Mouse (Mus musculus) frontal cortex, postnatal 14 days (tissue): ENCODE results near the gene Mllt11.

ENCODE experiments used
- DNase-seq, 2 experiments: peaks; one replicate each; pipeline ENCODE4 v3.0.0; 2022; ENCODE audit warnings: low spot score in 2 of 2

The Mllt11 gene

DNA sequence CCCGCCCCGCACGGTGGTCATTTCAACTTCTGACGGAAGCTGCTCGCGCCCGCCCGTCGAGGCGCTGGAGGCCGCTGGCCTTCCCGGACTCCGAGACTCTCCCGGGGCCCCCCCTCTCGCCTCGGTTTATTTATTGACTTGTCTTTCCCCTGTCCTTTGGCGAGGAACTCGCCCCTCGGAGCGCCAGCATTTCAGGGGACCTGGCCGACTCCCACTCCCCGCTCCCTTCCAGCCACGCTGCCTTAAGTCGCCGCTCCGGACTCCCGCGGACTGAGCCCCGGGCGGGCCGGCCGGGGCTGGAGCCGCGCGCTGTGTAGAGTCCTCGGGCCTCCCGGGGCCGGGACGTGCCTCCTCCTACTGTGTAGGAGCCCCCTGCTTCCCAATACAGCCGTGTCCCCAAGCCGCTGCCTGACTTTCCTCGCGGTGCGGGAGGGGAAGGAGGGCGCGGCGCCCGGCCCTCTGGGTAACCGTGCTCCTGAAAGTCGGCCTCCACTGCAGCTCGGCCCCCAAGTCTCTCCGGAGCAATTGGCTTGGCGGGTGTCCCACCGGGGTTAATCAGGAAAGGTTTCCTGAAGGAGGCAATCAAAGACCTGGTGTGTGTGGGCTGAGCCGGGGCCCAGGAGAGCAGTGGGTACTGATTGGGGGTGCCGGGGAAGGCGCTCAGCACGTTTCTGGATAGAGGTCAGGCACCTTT is 58.6 kb downstream of the Mllt11 start:
- no peak for DNase-seq

DNA sequence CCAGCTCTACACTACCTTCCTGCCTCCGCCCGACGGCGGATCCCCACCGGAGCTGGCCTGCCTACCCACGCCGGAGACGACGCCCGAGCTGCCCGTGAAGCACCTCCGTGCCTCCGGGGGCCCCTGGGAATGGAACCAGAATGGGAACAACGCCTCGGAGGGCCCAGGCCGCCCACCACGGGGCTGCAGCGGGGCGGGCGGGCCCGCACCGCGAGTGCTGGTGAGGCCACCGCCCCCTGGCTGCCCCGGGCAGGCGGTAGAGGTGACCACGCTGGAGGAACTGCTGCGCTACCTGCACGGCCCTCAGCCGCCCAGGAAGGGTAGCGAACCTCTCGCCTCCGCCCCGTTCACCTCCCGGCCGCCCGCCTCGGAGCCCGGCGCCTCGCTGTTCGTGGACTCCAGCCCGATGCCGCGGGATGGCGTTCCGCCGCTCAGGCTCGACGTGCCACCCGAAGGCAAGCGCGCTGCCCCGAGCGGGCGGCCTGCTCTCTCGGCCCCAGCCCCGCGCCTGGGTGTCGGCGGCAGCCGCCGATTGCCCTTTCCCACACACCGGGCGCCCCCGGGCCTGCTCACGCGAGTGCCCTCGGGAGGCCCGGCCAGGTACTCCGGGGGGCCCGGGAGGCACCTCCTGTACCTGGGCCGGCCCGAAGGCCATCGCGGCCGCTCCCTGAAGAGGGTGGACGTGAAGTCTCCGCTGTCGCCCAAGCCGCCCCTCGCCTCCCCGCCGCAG is 59.3 kb downstream of the Mllt11 start:
- no peak for DNase-seq

DNA sequence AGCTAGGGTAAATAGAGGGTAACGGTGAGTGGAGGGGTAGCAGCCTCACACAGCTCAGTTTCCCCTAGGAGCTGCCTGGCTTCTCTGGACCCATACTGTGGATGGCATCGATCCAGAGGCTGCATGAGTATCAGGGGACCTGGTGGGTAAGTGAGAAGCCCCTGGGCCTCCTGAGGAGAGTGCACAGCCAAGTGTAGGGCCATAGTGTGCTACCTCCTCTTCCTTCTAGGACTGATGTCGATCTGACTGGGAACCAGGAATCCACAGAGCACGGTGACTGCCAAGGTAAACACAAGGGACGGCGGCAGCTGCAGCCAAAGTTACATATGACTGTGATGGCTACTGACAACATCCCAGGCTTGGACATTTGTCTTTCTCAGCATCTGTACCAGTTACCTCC is 60.9 kb downstream of the Mllt11 start:
- no peak for DNase-seq

DNA sequence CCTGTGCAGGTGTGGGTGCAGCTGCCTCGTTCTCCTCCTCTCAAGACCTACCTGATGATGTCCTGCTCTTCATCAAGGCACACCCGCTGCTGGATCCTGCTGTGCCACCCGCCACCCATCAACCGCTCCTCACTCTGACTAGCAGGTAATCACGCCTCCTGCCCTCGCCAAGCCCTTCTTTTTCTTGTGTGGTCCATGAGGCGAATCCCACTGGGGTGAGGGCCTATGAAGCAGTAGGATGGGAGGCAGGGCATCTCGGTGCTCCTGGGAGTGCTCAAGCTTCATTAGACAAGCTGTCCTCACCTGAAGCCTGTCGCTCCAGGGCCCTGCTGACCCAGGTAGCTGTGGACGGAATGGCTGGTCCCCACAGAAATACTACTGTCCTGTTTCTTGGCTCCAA is 62.0 kb downstream of the Mllt11 start:
- DNase-seq: no peak
